Mouse (Mus musculus): ENCODE data around the gene Dnah3. TPM values are rescaled to one million over a fixed set of nuclear protein-coding genes. Genes with fewer than 3 reads are reported as not detected.

The Dnah3 gene
- polyA plus RNA-seq, 1 experiment: 0.85 TPM

GRCm38 (mm10) chr7:120054016-120054415 is 41.1 kb downstream of the Dnah3 start:
- no peak for DNase-seq (ENCODE audit: low read depth)

- no peak for DNase-seq (ENCODE audit: low read depth)
These were observed 44.6 kb downstream of the Dnah3 start for GRCm38 (mm10) chr7:120050447-120050846.

GRCm38 (mm10) chr7:120043990-120044389 is 51.1 kb downstream of the Dnah3 start:
- no peak for DNase-seq (ENCODE audit: low read depth)

GRCm38 (mm10) chr7:120036422-120036821 is 58.7 kb downstream of the Dnah3 start:
- no peak for DNase-seq (ENCODE audit: low read depth)

GRCm38 (mm10) chr7:120034996-120035395 is 60.1 kb downstream of the Dnah3 start:
- DNase-seq (ENCODE audit: low read depth): no peak

GRCm38 (mm10) chr7:120034566-120034965 is 60.5 kb downstream of the Dnah3 start:
- DNase-seq (ENCODE audit: low read depth): no peak

GRCm38 (mm10) chr7:120028669-120029068 is 66.4 kb downstream of the Dnah3 start:
- no peak for DNase-seq (ENCODE audit: low read depth)

GRCm38 (mm10) chr7:119997066-119997465 is 98.0 kb downstream of the Dnah3 start:
- DNase-seq (ENCODE audit: low read depth): peak; percentile 24

GRCm38 (mm10) chr7:119985279-119985912 is 109.7 kb downstream of the Dnah3 start:
- no peak for DNase-seq (ENCODE audit: low read depth)

- DNase-seq (ENCODE audit: low read depth): no peak
These were observed 114.9 kb downstream of the Dnah3 start for GRCm38 (mm10) chr7:119980170-119980569.

GRCm38 (mm10) chr7:119978576-119978975 is 116.5 kb downstream of the Dnah3 start:
- no peak for DNase-seq (ENCODE audit: low read depth)

GRCm38 (mm10) chr7:119977574-119977973 is 117.5 kb downstream of the Dnah3 start:
- no peak for DNase-seq (ENCODE audit: low read depth)

- DNase-seq (ENCODE audit: low read depth): no peak
These were observed 118.8 kb downstream of the Dnah3 start for GRCm38 (mm10) chr7:119976256-119976655.

GRCm38 (mm10) chr7:119974214-119974613 is 120.9 kb downstream of the Dnah3 start:
- no peak for DNase-seq (ENCODE audit: low read depth)

GRCm38 (mm10) chr7:119969320-119969719 is 125.8 kb downstream of the Dnah3 start:
- DNase-seq (ENCODE audit: low read depth): no peak

GRCm38 (mm10) chr7:119965651-119966395 is 129.3 kb downstream of the Dnah3 start:
- DNase-seq (ENCODE audit: low read depth): no peak

GRCm38 (mm10) chr7:119965205-119965604 is 129.9 kb downstream of the Dnah3 start:
- no peak for DNase-seq (ENCODE audit: low read depth)

- DNase-seq (ENCODE audit: low read depth): peak; percentile 50
These were observed 134.0 kb downstream of the Dnah3 start for GRCm38 (mm10) chr7:119961107-119961506.

- DNase-seq (ENCODE audit: low read depth): no peak
These were observed 134.5 kb downstream of the Dnah3 start for GRCm38 (mm10) chr7:119960546-119960945.

- no peak for DNase-seq (ENCODE audit: low read depth)
These were observed 135.1 kb downstream of the Dnah3 start for GRCm38 (mm10) chr7:119960006-119960405.

GRCm38 (mm10) chr7:119959491-119959890 is 135.6 kb downstream of the Dnah3 start:
- DNase-seq (ENCODE audit: low read depth): peak; percentile 28

- no peak for DNase-seq (ENCODE audit: low read depth)
These were observed 136.0 kb downstream of the Dnah3 start for GRCm38 (mm10) chr7:119959091-119959490.

- DNase-seq (ENCODE audit: low read depth): no peak
These were observed 137.7 kb downstream of the Dnah3 start for GRCm38 (mm10) chr7:119957421-119957820.
